Mouse (Mus musculus) kidney, adult 2 months (tissue): Measurements from ENCODE around the gene Cfap69.

Experiments used
- CTCF ChIP-seq: fragments of 200-500 bp; conservative IDR thresholded peaks from 2 replicates; pipeline ENCODE4 v1.5.1; 2011; ENCODE audit warnings: low read depth, mild to moderate bottlenecking, control low read depth, low read length, moderate library complexity, mixed read lengths; ENCODE audit not compliant: insufficient read depth, insufficient read length
- POLR2A ChIP-seq: fragments of 200-500 bp; IDR thresholded peaks from one replicate; pipeline ENCODE4 v1.6.1; 2011; ENCODE audit warnings: low read depth, low read length, control low read depth

DNA sequence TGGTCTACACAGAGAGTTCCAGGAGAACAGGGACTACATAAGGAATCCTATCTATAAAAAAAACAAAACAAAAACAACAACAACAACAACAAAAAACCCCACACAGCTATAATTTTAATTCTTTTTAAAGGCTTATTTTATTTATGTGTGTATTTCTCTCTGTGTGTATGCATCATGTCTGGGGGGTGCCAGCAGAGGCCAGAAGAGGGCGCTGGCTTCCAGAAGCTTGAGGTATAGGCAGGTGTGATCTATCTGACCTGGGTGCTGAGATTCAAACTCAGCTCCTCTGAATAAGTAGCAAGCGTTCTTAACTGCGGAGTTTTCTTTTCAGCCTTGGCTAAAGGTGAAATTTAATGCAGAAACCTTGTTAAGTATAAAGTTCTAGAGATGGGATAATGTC lies 76.4 kb downstream of the Cfap69 start:
- TF ChIP-seq POLR2A (no peak), CTCF (no peak)
